Mouse (Mus musculus) megakaryocyte, embryonic 14.5 days (primary cell): ENCODE measurements at regions not wholly inside any gene's neighbourhood (a gene's known extent, or its start where the extent isn't known, plus 50 kb on each side); places are given as distances from the start of the nearest gene placed in this dataset.

Experiments
- FLI1 ChIP-seq: IDR thresholded peaks from 2 replicates; pipeline ENCODE4 v1.6.1; 2012; ENCODE audit warnings: low read length, inconsistent platforms, mixed read lengths
- GATA1 ChIP-seq: IDR thresholded peaks from 3 replicates; pipeline ENCODE4 v1.6.1; 2012; ENCODE audit warnings: mixed read lengths, low read length, inconsistent platforms, borderline replicate concordance

- TF ChIP-seq GATA1 (no peak), FLI1 (no peak)
Measured at GRCm38 (mm10) chr19:32888616-32889305, 131.5 kb downstream of the Pten start.
